Mouse (Mus musculus): ENCODE data around the gene Tuba3a.
"Not testable (repeated sequence)": the region's sequence is repeated elsewhere in the genome, so short reads cannot be mapped to it uniquely, and the experiment has no call there.

Tuba3a gene

GRCm38 (mm10) chr6:125308921-125309320, 23.1 kb upstream of the Tuba3a start:
- DNase-seq (ENCODE audit: low read depth in 1 of 2, low spot score in 2 of 2): no peak

DNA sequence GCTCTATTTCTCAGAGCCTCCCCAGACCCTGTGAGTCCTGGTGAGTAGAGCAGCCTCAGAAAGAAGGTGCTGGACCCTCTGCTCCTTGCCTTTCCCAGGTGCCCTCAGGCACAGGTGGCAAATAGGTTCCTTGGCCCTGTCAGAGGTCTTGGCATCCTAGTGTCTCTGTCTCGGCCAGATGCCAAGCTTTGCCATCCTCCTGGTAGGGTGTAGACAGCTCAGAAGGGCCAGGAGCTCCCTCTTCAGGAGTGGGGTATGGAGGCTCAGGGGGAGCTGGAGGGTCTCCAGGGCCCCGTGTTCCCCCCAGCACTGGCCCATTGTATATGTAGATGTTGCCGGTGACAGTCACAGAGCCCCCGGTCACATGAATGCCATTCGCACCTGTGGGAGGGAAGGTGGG, 21.2 kb upstream of the Tuba3a start:
- DNase-seq (ENCODE audit: low read depth in 1 of 2, low spot score in 2 of 2): no peak

- DNase-seq (ENCODE audit: low read depth in 1 of 2, low spot score in 2 of 2): no peak
These were observed 19.6 kb upstream of the Tuba3a start for GRCm38 (mm10) chr6:125305465-125305864.

DNA sequence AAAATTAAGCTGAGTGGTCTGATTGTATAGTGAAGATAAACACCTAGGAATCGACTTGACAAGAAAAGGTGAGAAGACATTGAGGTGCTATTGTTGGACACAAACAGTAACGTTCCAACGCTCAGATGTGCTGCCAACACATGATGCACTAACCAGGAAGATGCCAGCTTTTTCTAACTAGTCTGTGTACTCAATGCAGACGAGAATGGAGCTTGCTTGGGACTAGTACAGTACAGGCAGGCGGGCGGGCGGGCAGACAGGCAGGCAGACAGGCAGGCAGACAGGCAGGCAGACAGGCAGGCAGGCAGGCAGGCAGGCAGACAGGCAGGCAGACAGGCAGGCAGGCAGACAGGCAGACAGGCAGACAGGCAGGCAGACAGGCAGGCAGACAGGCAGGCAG, 18.6 kb upstream of the Tuba3a start:
- not testable (repeated sequence) for DNase-seq (ENCODE audit: low read depth in 1 of 2, low spot score in 2 of 2)

- DNase-seq (ENCODE audit: low read depth in 1 of 2, low spot score in 2 of 2): no peak
These were observed 17.4 kb upstream of the Tuba3a start for GRCm38 (mm10) chr6:125303242-125303641.

DNA sequence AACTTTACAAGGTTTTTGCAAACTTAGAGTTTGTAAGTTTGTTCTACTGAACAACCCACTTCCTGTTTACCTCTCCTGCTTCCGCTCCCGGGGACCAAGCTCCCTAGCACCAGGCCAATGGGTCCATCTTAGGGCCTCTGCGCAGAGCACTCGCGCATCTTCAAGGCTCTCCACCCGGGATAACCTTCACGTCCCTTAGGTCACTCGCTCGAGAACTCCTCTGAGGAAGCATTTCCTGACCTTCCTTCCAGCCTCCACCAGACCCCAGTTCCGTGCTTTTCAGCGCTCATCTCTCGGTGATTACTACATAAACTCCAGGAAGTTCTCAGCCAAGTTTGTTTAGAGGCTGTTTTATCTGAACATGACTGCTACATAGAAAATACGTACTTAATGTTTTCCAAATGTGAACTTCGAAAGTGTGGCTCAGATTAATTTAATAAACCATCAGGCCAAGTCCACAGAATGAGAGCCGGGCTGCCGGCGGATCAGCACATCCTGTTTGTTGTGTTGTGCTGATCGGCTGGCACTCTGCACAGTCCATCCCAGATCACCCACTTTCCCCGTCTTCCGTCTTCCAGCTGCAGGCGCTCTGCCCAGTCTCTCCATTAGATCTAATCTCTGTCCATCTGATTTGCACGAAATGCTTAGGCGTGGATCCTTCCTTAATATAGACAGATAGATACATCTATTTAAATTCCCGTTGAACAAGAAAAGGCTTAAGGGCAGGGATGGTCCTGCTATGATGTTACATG, 16.6 kb upstream of the Tuba3a start:
- no peak for DNase-seq (ENCODE audit: low read depth in 1 of 2, low spot score in 2 of 2)

DNA sequence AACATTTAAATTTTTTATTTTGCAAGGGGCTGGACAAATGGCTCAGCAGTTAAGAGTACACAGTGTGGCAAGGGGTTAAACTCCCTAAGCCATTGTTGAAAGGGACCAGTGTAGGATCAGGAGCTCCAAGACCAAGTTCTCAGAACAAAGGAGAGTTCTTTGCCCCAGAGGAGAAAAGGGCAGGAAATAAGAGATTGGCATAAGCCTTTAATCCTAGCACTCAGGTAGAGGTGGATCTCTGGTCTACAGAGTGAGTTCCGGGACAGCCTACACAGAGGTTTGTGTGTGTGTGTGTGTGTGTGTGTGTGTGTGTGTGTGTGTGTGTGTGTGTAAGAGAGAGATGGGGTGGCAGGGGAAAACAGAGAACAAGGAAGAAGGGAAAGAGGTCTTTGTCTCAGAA, 15.1 kb upstream of the Tuba3a start:
- no peak for DNase-seq (ENCODE audit: low read depth in 1 of 2, low spot score in 2 of 2)

GRCm38 (mm10) chr6:125297149-125297820, 11.4 kb upstream of the Tuba3a start:
- no peak for DNase-seq (ENCODE audit: low read depth in 1 of 2, low spot score in 2 of 2)

- DNase-seq (ENCODE audit: low read depth in 1 of 2, low spot score in 2 of 2): no peak
These were observed 8.2 kb upstream of the Tuba3a start for GRCm38 (mm10) chr6:125294049-125294448.

- DNase-seq (ENCODE audit: low read depth in 1 of 2, low spot score in 2 of 2): no peak
These were observed 6.4 kb upstream of the Tuba3a start for GRCm38 (mm10) chr6:125292256-125292655.

- no peak for DNase-seq (ENCODE audit: low read depth in 1 of 2, low spot score in 2 of 2)
These were observed 5.5 kb upstream of the Tuba3a start for GRCm38 (mm10) chr6:125291329-125291728.

DNA sequence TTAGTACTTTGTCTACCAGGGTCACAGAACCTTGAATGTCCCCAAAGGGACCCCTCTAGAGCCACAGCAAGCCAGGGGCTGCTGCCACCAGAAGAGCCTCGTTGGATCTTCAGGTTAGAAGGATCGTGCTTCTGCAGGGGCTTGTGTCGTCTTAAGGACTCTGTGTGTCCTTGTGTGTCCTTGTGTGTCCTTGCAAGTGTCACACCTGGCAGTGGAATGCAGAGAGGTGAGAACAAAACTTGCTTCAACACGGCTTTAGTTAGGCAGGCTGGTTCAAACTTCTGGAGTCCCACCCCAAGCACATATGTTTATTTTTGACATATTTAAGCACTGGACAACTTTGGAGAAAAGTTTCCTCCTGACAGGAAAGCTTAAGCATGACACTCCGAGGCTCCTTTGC, 2.9 kb upstream of the Tuba3a start:
- no peak for DNase-seq (ENCODE audit: low read depth in 1 of 2, low spot score in 2 of 2)

GRCm38 (mm10) chr6:125286944-125287343, 1.1 kb upstream of the Tuba3a start:
- DNase-seq (ENCODE audit: low read depth in 1 of 2, low spot score in 2 of 2): no peak

GRCm38 (mm10) chr6:125284751-125285150, 1.1 kb downstream of the Tuba3a start:
- no peak for DNase-seq (ENCODE audit: low read depth in 1 of 2, low spot score in 2 of 2)

GRCm38 (mm10) chr6:125284250-125284649, 1.6 kb downstream of the Tuba3a start:
- DNase-seq (ENCODE audit: low read depth in 1 of 2, low spot score in 2 of 2): no peak

DNA sequence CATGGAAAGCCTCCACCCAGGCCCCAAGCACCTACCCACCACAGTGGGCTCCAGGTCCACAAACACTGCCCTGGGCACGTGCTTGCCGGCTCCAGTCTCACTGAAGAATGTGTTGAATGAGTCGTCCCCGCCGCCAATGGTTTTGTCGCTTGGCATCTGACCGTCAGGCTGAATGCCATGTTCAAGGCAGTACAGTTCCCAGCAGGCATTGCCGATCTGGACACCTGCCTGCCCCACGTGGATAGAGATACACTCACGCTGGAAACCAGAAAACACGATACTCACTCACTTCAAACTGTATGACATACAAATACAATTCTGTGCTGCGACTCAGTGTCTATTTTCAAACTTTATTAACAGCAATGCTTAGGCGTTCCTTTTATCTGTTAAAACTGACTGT, 3.1 kb downstream of the Tuba3a start:
- not testable (repeated sequence) for DNase-seq (ENCODE audit: low read depth in 1 of 2, low spot score in 2 of 2)

GRCm38 (mm10) chr6:125279729-125280128, 6.1 kb downstream of the Tuba3a start:
- no peak for DNase-seq (ENCODE audit: low read depth in 1 of 2, low spot score in 2 of 2)

GRCm38 (mm10) chr6:125274841-125275563, 10.8 kb downstream of the Tuba3a start:
- DNase-seq (ENCODE audit: low read depth in 1 of 2, low spot score in 2 of 2): no peak

- DNase-seq (ENCODE audit: low read depth in 1 of 2, low spot score in 2 of 2): no peak
These were observed 13.5 kb downstream of the Tuba3a start for GRCm38 (mm10) chr6:125272228-125272785.

DNA sequence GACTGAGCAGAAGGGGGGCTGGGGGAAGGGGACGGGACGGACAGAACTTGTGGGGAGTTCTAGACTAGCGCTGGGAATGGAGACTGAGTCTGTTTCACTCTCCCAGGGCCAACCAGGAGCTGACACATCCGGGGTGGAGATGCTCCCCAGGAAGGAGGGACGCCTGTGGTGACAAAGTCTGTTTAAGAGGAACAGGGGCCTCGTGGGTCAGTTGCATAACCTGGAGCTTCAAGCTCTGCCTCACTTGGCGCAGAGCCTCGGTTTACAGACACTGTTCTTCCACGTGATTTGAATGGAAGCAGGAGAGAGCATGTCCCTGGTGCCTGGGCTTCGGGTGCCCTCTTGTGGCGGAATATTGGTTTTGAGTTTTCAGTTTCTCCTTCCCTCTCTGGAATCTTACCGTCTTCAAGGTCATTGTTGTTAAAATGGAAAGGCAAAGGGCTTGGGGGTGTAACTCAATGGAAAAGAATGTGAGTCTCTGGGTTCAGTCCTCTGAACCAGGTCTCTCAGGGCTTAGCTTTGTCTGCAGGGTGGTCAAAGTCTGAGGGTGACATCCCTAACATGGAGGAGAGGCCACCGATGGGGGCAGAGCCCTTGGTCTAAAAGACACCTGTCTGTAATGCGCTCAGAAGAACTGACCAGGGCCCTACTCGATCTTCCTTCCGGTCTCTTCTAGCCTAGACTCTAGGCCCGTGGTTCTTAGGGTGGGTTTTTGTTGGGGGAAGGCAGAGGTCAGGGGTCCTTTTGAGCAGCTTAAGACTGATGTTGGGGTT, 14.2 kb downstream of the Tuba3a start:
- DNase-seq (ENCODE audit: low read depth in 1 of 2, low spot score in 2 of 2): peak; percentile 84 to 86

DNA sequence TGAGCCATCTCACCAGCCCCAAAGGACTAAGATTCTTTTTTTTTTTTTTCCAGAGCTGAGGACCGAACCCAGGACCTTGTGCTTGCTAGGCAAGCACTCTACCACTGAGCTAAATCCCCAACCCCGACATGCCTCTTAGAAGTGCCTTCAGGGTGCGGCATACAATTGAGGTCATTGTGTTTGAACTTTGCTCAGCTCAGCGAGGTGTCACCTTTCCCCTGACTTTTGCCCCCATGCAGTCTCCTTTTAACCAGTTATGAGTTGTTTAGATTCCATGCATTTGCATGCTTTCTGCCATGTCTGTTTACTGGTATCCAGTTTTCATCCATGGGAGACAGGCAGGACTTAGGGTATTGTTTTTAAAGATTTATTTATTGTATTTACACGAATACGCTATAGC, 17.0 kb downstream of the Tuba3a start:
- no peak for DNase-seq (ENCODE audit: low read depth in 1 of 2, low spot score in 2 of 2)

Measured in monocyte, adult 2 months (primary cell).